Mouse (Mus musculus) WW6 (cell line): ENCODE results near the gene Pik3c2b.

Source experiments
- DNase-seq: peaks from one replicate; pipeline ENCODE4 v3.0.0-alpha.2; 2013; ENCODE audit warnings: low read depth, low spot score

The Pik3c2b gene

DNA sequence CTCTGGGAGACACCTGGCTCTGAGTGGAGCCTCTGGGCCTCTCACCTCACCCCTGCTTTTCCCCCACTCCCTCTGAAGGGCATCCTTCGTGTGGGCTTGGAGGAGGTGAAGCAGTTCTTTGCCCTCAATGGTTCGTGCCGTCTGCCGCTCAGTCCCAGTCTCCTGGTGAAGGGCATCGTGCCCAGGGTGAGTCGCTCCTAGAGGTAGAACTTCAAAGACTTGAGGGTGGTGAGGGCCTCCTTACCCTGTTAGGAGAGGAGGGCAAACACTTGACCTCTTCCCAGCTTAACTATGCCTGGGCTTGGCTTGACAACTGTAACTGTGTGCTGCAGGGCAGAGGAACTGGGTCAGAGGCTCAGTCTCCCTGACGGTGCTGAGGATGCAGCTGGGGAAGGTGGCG lies 46.0 kb downstream of the Pik3c2b start:
- DNase-seq = no peak

- DNase-seq = no peak
These were observed 48.3 kb downstream of the Pik3c2b start for GRCm38 (mm10) chr1:133093719-133094118.

- peak; percentile 54 for DNase-seq
These were observed 55.7 kb downstream of the Pik3c2b start for GRCm38 (mm10) chr1:133100980-133101798.

GRCm38 (mm10) chr1:133102108-133102507 lies 56.6 kb downstream of the Pik3c2b start:
- DNase-seq = no peak

- no peak for DNase-seq
These were observed 57.8 kb downstream of the Pik3c2b start for GRCm38 (mm10) chr1:133103315-133103714.

DNA sequence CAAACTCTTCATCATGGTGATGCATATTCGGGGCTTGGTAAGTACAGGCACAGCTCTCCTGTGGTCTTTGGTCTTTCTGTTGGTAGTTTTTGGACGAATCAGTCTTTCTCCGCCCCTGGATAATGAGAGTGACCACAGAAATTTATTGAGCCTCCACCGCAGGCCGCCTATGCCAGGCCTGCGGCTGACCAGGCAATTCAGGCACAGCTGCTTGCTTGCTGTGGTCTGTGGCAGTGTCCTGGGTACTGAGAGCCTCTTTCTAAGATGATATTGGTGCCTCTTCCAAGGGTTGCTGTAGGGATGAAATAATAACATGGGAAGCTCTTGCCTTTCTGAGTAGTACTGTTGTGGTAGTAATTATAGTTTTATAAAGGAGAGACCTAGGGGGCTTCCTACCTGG lies 58.4 kb downstream of the Pik3c2b start:
- no peak for DNase-seq

DNA sequence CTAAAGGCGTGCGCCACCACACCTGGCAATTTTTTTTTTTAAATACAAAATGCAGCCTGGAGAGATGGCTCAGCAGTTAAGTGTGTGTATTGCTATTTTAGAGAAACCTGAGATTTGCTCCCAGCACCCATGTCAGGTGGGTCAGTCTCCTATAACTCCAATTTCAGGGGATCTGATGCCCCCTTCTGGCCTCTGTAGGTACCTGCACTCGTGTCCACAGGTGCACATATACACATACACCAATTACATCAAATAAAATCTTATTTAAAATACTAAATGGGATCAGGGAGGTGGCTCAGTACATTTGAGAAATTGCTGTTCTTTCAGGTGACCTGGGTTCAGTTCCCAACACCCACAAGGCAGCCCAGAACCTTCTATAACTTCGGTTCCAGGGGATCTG lies 70.6 kb downstream of the Pik3c2b start:
- DNase-seq = no peak

GRCm38 (mm10) chr1:133118127-133118526 lies 72.7 kb downstream of the Pik3c2b start:
- DNase-seq = peak; percentile 61

DNA sequence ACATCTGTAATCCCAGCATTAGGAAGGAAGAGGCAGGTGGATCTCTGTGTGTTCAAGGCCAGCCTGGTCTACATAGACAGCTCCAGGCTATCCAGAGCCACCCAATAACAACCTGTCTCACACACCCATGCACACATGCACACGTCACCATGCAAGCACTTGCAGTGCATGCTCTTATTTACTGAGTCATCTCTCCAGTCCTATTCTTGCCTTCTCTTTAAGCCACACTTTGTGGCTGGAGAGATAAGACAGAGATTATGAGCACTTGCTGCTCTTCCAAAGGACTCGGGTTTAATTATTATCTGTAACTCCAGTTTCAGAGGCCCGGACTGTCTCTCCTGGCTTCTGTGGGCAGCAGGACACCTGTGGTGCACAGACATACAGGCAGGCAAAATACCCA lies 73.4 kb downstream of the Pik3c2b start:
- DNase-seq = no peak

DNA sequence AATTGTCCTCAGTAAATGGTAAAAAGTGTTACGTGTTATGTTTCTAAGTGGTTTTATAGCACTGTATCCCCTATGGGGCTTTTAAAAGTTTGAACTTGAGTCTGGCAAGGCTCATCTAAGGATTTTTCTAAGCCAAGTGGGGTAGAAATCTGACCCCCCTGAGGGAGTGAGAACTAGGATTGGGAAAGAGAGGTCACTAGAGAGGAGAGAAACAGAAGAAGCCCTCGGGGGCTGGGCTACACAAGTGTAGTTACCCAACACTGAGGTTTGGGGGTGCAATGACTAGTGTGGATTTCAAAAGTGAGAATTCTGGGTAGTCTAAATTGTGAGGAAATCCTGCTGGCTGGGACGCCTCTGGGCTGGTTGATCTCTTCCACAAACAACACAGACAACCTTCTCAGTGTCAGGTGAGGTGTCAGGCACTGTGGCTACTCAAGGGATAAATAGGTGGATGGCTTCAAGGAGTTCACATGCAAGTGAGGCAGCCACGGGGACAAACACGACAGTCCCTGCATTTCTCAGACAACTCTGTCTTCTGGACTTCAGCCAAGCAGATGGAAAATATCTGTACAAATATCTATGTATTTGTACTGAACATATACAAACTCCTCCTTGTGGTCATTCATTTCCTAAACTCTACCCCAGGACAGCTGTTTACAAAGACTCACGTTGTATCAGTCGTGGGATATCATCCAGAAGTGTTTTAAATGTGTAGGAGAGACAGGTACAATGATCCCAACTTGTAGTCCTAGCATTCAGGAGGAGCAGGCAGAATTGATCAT lies 74.7 kb downstream of the Pik3c2b start:
- DNase-seq = no peak

- DNase-seq = no peak
These were observed 75.8 kb downstream of the Pik3c2b start for GRCm38 (mm10) chr1:133121246-133121645.

DNA sequence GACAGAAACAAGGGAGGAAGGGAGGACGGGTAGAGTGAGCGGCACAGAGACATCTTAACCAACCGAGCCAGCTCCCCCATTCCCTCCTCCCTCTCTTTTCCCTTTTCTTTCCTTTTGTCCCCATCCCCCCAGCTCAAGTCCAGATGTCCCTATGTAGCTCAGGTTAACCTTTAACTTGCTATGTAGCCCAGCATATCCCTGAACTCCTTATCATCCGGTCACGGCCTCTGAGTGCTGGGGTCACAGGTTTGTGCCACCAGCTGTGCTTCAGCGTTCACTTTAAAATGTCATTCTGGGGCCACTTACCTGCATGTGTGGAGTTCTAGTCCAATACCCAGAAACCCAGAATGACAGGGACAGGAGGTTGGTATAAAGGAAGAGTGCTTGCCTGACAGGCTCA lies 78.7 kb downstream of the Pik3c2b start:
- no peak for DNase-seq

GRCm38 (mm10) chr1:133125640-133126364 lies 80.3 kb downstream of the Pik3c2b start:
- DNase-seq = no peak

DNA sequence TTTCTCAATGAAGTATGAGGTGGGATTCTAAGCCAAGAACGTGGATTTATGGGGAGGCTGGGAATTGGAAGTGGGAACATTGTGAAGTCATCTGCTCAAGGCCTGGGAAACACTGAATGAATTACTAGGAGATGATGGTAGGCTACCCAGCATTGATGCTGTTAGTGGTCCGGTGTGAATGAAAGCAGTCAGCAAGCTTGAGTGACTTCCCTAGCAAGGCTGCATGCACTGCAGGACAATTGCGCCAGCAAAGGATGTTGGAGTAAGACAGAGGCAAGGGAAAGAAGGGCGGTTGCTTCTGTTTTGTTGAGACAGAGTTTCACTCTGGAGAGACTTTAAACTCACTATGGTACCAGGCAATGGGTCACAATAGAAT lies 80.9 kb downstream of the Pik3c2b start:
- DNase-seq = no peak

GRCm38 (mm10) chr1:133127328-133127727 lies 81.9 kb downstream of the Pik3c2b start:
- DNase-seq = no peak

DNA sequence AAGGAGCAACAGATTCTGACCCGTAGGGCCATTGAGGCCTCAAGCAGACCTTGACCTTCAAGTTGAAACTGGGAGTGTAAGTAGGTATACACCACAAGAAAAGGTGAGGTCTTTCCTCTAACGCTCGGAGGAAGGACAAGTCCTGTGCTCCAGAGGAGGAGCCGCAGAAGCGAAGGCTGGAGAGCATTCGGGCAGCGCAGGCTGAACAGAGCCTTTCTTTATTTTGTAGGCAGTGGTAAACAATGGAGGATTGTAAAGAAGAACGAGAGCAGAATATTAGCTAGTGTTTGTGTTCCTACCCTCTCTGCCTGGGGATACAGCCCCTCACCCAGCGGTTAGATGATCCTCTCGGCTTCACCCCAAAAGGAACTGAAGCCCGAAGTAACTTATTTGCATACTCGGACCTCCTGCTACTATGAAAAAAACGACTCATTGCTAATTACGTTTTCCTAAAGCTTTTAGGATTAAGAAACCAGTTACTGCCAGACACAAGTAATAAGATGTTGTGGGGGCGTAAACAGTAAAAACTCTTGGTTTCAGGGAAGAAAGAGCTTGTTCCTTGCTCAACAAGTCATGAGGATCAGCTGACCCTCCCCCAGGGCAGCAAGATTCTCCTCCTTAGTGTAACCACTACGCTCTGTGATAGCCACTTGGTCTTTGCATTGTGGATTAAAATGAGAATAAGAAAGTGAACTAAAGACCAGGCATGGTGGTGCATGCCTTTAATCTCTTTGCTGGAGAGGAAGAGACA lies 84.2 kb downstream of the Pik3c2b start:
- DNase-seq = no peak

- DNase-seq = peak; percentile 98
These were observed 85.4 kb downstream of the Pik3c2b start, which contains the start of gene Ppp1r15b for GRCm38 (mm10) chr1:133130638-133131560. Ppp1r15b (plus strand) TSS chr1:133131143.

DNA sequence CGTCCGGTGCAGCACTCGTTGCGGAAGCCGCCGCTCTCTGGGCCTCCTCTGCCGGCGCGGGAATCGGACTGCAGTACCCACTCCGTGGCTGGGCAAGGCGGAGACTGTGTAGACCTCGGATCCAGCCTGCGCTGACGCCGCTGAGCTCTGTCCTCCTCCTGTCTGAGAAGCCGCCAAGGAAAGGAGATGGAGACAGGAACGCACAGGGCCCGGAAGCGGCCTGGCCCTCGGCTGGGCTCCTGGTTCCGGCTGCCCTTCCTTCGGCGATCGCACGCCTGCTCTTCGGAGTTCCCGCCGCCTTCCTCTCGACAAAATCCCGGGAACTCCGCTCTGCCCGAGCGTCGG lies 86.1 kb downstream of the Pik3c2b start:
- DNase-seq = no peak

DNA sequence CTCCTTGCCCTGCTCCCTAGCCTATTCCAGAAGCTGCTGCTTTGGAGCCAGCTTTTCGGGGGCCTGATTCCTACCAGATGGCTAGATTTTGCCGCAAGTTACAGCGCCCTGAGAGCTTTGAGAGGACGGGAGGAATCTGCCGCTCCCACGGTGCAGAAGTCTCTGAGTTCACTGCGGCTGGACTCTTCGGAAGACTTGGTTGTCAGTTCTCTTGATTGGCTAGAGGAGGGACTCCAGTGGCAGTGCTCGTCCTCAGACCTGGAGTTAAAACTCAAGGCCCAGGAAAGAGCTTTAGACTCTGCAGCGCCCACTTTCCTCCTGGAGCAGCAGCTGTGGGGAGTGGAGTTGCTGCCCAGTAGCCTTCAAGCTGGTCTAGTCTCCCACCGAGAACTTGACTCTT lies 86.5 kb downstream of the Pik3c2b start:
- no peak for DNase-seq
